Mouse (Mus musculus): ENCODE data around the gene Adgra3.

DNA sequence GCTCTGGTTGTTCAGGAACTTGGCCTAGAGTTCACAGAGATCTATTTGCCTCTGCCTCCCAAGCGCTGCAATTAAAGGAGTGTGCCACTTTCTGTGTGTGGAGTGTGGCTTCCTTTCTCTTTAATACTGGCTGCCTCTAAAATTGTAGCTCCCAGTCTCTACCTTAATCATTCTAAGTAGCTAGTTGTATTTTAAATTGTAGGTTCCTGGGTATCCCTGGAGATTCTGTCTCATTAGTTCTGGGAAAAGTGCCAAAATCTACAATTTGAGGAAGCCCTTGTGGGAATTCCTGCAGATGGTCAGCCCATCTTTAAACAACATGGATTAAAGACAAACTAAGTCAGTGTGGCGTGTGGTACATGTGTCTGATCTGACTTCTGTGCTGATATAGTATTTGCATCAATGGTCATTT lies 143.1 kb downstream of the Adgra3 start:
- TF ChIP-seq CTCF (IDR thresholded peaks at IDR 0.05; ENCODE audit: low read depth) (no peak), EP300 (IDR thresholded peaks at IDR 0.05; ENCODE audit: low read depth) (no peak)

Data from heart, postnatal 0 days (tissue).